Mouse (Mus musculus) lung, embryonic 15.5 days (tissue): ENCODE results near the gene Abcg2. TPM values are rescaled to one million over a fixed set of nuclear protein-coding genes. Genes with fewer than 3 reads are reported as not detected.
A peak's percentile ranks its signal among the peaks of the same experiment; 100 is the strongest.
"Not testable (repeated sequence)": the region's sequence is repeated elsewhere in the genome, so short reads cannot be mapped to it uniquely, and the experiment has no call there.

Source experiments
- ATAC-seq: fragments of 200-750 bp; cut with Nextera tagmentation; 2 replicates; pipeline ENCODE4 v1.8.0; 2017; ENCODE audit warnings: moderate number of reproducible peaks, borderline replicate concordance; ENCODE audit not compliant: low FRiP score, low TSS enrichment; ENCODE audit errors: extremely low read depth
- H3K27ac ChIP-seq: fragments of 300-500 bp; sonication (generic); 2 replicates; pipeline ENCODE4 v1.5.1; 2015; ENCODE audit warnings: moderate library complexity, mild to moderate bottlenecking, inconsistent platforms
- H3K27me3 ChIP-seq: fragments of 300-500 bp; sonication (generic); 2 replicates; pipeline ENCODE4 v1.6.1; 2015; ENCODE audit warnings: inconsistent platforms
- H3K36me3 ChIP-seq: fragments of 300-500 bp; sonication (generic); 2 replicates; pipeline ENCODE4 v1.6.1; 2015; ENCODE audit warnings: inconsistent platforms
- H3K4me1 ChIP-seq: fragments of 300-500 bp; sonication (generic); 2 replicates; pipeline ENCODE4 v1.6.1; 2015; ENCODE audit warnings: inconsistent platforms
- H3K4me2 ChIP-seq: fragments of 300-500 bp; sonication (generic); 2 replicates; pipeline ENCODE4 v1.6.1; 2015; ENCODE audit warnings: inconsistent platforms, mild to moderate bottlenecking, moderate library complexity
- H3K4me3 ChIP-seq: fragments of 300-500 bp; sonication (generic); 2 replicates; pipeline ENCODE4 v1.5.1; 2015; ENCODE audit warnings: mild to moderate bottlenecking, inconsistent platforms
- H3K9ac ChIP-seq: fragments of 300-500 bp; sonication (generic); 2 replicates; pipeline ENCODE4 v1.6.1; 2015; ENCODE audit warnings: inconsistent platforms
- H3K9me3 ChIP-seq: fragments of 300-500 bp; sonication (generic); 2 replicates; pipeline ENCODE4 v1.6.1; 2016; ENCODE audit warnings: inconsistent platforms
- WGBS: fragments of 180-500 bp; shearing (Covaris S2); methylation state at CpG from one replicate; pipeline ENCODE4 v1.1.7; 2015; 5-methylcytosine and 5-hydroxymethylcytosine counted together
- polyA plus RNA-seq: library from polyadenylated mRNA; unstranded; fragments of >200 nt; fragmentation: Nextera tagmentation; extraction: Ambion mirVana; gene quantifications from 2 replicates; pipeline ENCODE4 v1.2.1, GENCODE M21; 2015

The Abcg2 gene
- polyA plus RNA-seq, result 56.9 and 57.4 TPM in 2 replicates

- H3K4me1 ChIP-seq, H3K4me3 ChIP-seq, H3K36me3 ChIP-seq, ATAC-seq, H3K4me2 ChIP-seq, H3K9me3 ChIP-seq, H3K27ac ChIP-seq, H3K9ac ChIP-seq, H3K27me3 ChIP-seq: not testable (repeated sequence)
- 81% methylated on average over 3 of the region's 3 CpGs for WGBS
Measured at GRCm38 (mm10) chr6:58584223-58584622, at the start of gene Abcg2. TSS of gene Abcg2 (plus strand) at chr6:58584523.

GRCm38 (mm10) chr6:58540263-58540662 lies 44.1 kb upstream of the Abcg2 start:
- not testable (repeated sequence) for H3K9me3 ChIP-seq, H3K4me3 ChIP-seq, H3K27ac ChIP-seq, H3K36me3 ChIP-seq, H3K9ac ChIP-seq, H3K4me2 ChIP-seq, H3K4me1 ChIP-seq, H3K27me3 ChIP-seq, ATAC-seq
- WGBS, result 65% methylated on average over 4 of the region's 4 CpGs

DNA sequence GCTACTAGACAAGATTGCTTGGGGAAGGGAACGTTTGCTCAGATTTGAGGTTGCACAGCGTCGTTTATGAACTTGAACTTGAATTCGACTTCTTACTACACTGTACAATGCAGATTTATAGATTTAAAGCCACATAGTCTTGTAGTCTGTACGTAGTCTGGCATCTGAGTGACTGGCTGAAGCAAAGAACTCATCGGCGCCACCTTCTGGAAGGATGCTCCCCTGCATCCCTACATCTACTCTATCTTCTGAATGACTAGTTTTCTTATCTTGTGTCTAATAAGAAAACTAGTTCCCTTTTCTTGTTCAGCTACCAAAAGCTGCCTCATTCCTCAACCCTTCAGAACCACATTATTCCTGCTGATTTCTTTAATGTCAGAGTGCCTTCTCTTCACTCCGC lies 41.5 kb upstream of the Abcg2 start:
- ATAC-seq, H3K9ac ChIP-seq, H3K9me3 ChIP-seq, H3K4me3 ChIP-seq, H3K27me3 ChIP-seq, H3K4me2 ChIP-seq, H3K36me3 ChIP-seq, H3K27ac ChIP-seq, H3K4me1 ChIP-seq: not testable (repeated sequence)
- WGBS, result 67% methylated on average over 8 of the region's 8 CpGs

GRCm38 (mm10) chr6:58544971-58545370 lies 39.4 kb upstream of the Abcg2 start:
- ATAC-seq, H3K4me3 ChIP-seq, H3K36me3 ChIP-seq, H3K4me2 ChIP-seq, H3K9ac ChIP-seq, H3K4me1 ChIP-seq, H3K27me3 ChIP-seq, H3K27ac ChIP-seq, H3K9me3 ChIP-seq: not testable (repeated sequence)
- 20% methylated on average over 2 of the region's 2 CpGs for WGBS

DNA sequence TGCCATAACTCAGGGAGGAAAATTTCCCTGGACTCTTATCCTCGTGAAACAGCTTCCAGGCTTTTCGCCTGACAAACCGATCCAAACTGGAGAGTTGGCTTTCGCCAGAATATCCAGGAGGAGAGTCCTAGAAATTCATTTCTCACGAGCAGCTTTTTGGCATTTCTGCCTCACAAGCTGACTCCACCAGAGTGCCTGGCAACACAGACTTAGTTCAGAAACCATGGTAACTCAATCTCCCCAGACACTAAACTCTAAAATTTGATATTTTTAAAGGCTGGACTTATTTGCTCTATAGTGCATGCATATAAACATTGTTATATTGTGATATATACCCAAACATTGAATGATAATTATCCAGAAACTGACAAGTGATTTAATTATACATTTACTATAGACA lies 38.3 kb upstream of the Abcg2 start:
- H3K4me2 ChIP-seq, H3K4me1 ChIP-seq, H3K27ac ChIP-seq, ATAC-seq, H3K9ac ChIP-seq, H3K4me3 ChIP-seq, H3K36me3 ChIP-seq, H3K27me3 ChIP-seq, H3K9me3 ChIP-seq: not testable (repeated sequence)
- WGBS, result 28% methylated on average over 5 of the region's 5 CpGs

DNA sequence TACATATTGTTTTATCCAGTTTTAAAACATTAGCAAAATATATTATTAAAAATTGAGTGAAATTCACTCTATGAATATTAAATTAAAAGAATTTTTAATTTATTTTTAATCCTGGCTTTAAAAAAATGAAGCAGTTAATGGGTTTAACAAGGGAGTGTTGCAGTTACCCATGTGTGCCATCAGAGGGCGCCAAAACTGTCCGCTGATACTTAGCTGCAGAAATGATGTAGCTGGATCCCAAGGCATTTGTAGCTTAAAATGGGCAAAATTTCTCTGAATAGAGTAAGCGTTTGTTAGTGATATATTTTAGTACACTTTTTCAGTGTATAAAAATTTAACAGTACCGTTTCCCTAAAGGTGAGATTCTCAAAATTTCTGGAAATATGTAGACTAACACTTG lies 37.5 kb upstream of the Abcg2 start:
- Histone ChIP-seq H3K36me3 (no peaks in the 10 kb centered on the region), H3K4me2 (no peak overlapping the region), H3K27me3 (no peaks in the 10 kb centered on the region), H3K4me1 (no peaks in the 10 kb centered on the region), H3K4me3 (no peak overlapping the region), H3K27ac (no peak overlapping the region), H3K9ac (no peak overlapping the region), H3K9me3 (no peaks in the 10 kb centered on the region)
- ATAC-seq, result no peak
- 7% methylated on average over 4 of the region's 4 CpGs for WGBS

DNA sequence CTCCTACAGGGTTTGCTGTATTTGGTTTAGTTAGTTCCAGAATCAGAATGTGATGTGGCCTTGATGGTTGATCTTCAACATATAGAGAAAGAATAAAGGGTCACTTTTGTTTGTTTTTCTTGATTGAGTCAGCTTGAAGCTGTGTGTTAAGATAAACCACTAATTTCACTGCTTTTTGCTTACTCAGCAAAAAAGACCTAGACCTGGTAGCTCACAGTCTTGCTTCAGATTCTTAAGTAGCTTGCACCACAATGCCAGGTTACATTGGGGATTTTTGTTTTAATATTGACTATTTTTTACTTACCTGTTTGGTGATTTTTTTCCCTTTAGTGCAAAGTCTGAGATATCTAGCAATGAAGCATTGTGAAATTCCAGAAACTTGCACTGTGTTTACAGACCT lies 30.5 kb upstream of the Abcg2 start:
- ATAC-seq, H3K9ac ChIP-seq, H3K9me3 ChIP-seq, H3K4me2 ChIP-seq, H3K4me1 ChIP-seq, H3K27ac ChIP-seq, H3K27me3 ChIP-seq, H3K4me3 ChIP-seq, H3K36me3 ChIP-seq: not testable (repeated sequence)

GRCm38 (mm10) chr6:58593987-58594844 lies 9.9 kb downstream of the Abcg2 start:
- not testable (repeated sequence) for H3K36me3 ChIP-seq, H3K27ac ChIP-seq, H3K4me2 ChIP-seq, H3K4me3 ChIP-seq, H3K9me3 ChIP-seq, H3K9ac ChIP-seq, H3K4me1 ChIP-seq, H3K27me3 ChIP-seq
- WGBS, result 35% methylated on average over 3 of the region's 3 CpGs
- 0 out of 2 replicates have a peak, but pooled peaks have one; percentile 39 for ATAC-seq

GRCm38 (mm10) chr6:58595639-58596293 lies 11.4 kb downstream of the Abcg2 start:
- not testable (repeated sequence) for H3K4me1 ChIP-seq, H3K27me3 ChIP-seq, H3K36me3 ChIP-seq, H3K9me3 ChIP-seq
- WGBS, result 12% methylated on average over 6 of the region's 9 CpGs
- Histone ChIP-seq H3K4me2 (peak overlapping the region; percentile 47), H3K4me3 (peak overlapping the region; percentile 31), H3K27ac (peak overlapping the region; percentile 74), H3K9ac (0 out of 2 replicates have a peak overlapping the region, but pooled peaks have one; percentile 2)
- peak; percentile 59; the same call in 1 of the 2 replicates for ATAC-seq

DNA sequence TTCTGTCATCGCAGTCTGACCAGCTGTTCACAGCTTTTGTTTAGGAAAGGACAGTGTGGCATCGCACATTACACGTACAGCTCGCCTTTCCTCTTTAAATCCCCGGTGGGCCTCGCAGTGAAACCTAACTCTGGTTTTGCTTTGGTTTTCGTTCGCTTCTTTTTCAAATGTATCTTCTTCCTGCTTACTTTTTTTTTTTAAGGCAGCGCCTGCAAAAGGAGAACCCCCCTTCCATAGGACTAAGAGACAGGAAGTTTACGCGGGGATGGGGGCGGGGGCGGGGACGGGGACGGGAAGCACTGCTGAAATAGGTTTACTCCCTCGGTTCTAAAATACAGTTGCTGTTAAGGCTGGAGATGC lies 12.0 kb downstream of the Abcg2 start:
- Histone ChIP-seq H3K4me2 (peak overlapping the region; percentile 47), H3K4me1 (no peaks in the 10 kb centered on the region), H3K9me3 (no peaks in the 10 kb centered on the region), H3K27ac (peak overlapping the region; percentile 74), H3K27me3 (no peaks in the 10 kb centered on the region), H3K9ac (0 out of 2 replicates have a peak overlapping the region, but pooled peaks have one; percentile 2), H3K36me3 (no peaks in the 10 kb centered on the region), H3K4me3 (peak overlapping the region; percentile 31)
- ATAC-seq, result peak; percentile 81; the same call in 1 of the 2 replicates
- 17% methylated on average over 16 of the region's 16 CpGs for WGBS

DNA sequence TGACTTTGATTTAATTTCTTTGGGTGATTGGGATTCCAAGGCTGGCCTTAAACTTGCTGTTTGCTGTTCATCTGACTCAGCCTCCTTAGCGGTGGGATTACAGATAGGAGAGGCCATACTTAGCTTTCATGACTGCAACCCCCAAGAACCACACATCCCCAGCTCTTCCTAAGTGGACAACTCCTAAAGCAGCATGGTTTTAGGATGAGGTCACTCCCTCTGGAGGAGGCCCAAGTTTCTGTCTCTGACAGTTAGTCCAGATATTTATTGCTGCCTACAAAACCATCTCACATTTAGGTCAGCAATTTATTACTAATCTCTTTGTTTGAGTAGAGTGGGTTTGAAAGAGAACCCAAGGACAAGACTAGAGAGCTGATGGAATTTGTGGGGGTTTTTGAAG lies 17.8 kb downstream of the Abcg2 start:
- not testable (repeated sequence) for H3K27ac ChIP-seq, H3K4me1 ChIP-seq, H3K36me3 ChIP-seq, H3K9me3 ChIP-seq, H3K4me2 ChIP-seq, ATAC-seq, H3K9ac ChIP-seq, H3K4me3 ChIP-seq, H3K27me3 ChIP-seq
- WGBS, result 42% methylated on average over 1 of the region's 1 CpGs

DNA sequence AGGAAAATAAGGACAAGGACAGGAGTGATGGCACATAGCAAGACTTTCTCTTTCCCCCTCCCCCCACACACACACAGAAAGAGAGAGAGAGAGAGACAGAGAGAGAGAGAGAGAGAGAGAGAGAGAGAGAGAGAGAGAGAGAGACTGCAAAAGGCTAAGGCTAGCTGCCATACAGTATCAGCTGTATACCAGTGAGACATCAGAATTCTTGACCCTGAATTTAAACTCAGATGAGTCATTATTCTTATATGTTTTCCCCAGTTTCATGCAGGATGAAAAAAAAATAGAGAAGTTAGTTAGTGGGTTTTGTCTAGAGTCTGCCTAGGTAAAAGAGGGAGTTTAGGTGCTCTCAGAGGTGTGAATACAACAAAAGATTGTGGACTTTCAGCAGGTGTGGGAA lies 18.7 kb downstream of the Abcg2 start:
- not testable (repeated sequence) for H3K9ac ChIP-seq, H3K4me3 ChIP-seq, ATAC-seq, H3K27me3 ChIP-seq, H3K4me2 ChIP-seq, H3K4me1 ChIP-seq, H3K9me3 ChIP-seq, H3K27ac ChIP-seq, H3K36me3 ChIP-seq
